ENCODE assay signal across 27 mouse cellular contexts in the genomic region with DNA sequence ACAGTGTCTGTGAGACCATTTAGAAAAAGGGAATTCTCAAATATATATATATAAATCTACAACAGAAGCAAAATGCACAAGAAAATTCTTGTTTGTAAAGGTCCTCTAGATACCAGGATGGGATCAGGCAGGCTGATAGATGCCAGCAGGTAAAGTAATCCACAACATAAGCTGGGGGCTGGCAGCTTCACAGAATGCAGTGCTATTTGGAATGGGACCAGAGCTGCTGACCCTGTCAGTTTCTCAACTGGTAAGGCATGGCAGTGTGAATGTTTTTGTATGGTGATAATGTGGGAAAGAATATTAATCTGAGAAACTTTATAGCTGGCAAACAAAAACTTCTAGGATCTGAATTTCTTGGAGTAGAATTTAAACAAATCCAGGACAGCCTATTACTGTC.
"Had no signal": no experiment of that assay in that cellular context is flagged by ENCODE, and none has a peak within 500 bp of the region (broad histone marks: within the 10 kb centered on the region; RNA-seq: fewer than 3 reads in every experiment).

No protein-coding gene starts in this region.

- H3K9ac ChIP-seq: heart, embryonic 12.5 days; hindbrain, embryonic 12.5 days; hindbrain, embryonic 15.5 days; intestine, embryonic 15.5 days; limb, embryonic 12.5 days; liver, embryonic 13.5 days; liver, embryonic 15.5 days had no signal

- H3K36me3 ChIP-seq: heart, embryonic 10.5 days; heart, embryonic 12.5 days; hindbrain, embryonic 10.5 days; hindbrain, embryonic 12.5 days; hindbrain, embryonic 15.5 days; intestine, embryonic 15.5 days; limb, embryonic 10.5 days; limb, embryonic 12.5 days; liver, embryonic 13.5 days; liver, embryonic 15.5 days had no signal

- H3K4me1 ChIP-seq: heart, embryonic 10.5 days; heart, embryonic 12.5 days; hindbrain, embryonic 10.5 days; hindbrain, embryonic 12.5 days; hindbrain, embryonic 15.5 days; intestine, embryonic 15.5 days; limb, embryonic 10.5 days; limb, embryonic 12.5 days; liver, embryonic 13.5 days; liver, embryonic 15.5 days had no signal

- ATAC-seq: inflammation-experienced regulatory T-cells, adult 6 months; intestine, embryonic 15.5 days; intestine, postnatal 0 days had no signal

- H3K4me2 ChIP-seq: heart, embryonic 12.5 days; hindbrain, embryonic 12.5 days; hindbrain, embryonic 15.5 days; intestine, embryonic 15.5 days; limb, embryonic 12.5 days; liver, embryonic 11.5 days; liver, embryonic 13.5 days; liver, embryonic 15.5 days had no signal

- H3K27ac ChIP-seq: gastrocnemius, adult 2 months; heart, embryonic 10.5 days; hindbrain, embryonic 10.5 days; hindbrain, embryonic 12.5 days; hindbrain, embryonic 15.5 days; intestine, embryonic 15.5 days; layer of hippocampus, adult 2 months; left cerebral cortex, adult 2 months; limb, embryonic 10.5 days; limb, embryonic 12.5 days; liver, embryonic 13.5 days; liver, embryonic 15.5 days had no signal

- H3K4me3 ChIP-seq: gastrocnemius, adult 2 months; heart, embryonic 10.5 days; heart, embryonic 12.5 days; hindbrain, embryonic 10.5 days; hindbrain, embryonic 12.5 days; hindbrain, embryonic 15.5 days; intestine, embryonic 15.5 days; layer of hippocampus, adult 2 months; left cerebral cortex, adult 2 months; limb, embryonic 10.5 days; limb, embryonic 12.5 days; liver, embryonic 13.5 days; liver, embryonic 15.5 days had no signal

- H3K9me3 ChIP-seq: heart, embryonic 10.5 days; heart, embryonic 12.5 days; hindbrain, embryonic 10.5 days; hindbrain, embryonic 12.5 days; hindbrain, embryonic 15.5 days; intestine, embryonic 15.5 days; limb, embryonic 10.5 days; limb, embryonic 12.5 days; liver, embryonic 13.5 days; liver, embryonic 15.5 days had no signal

- H3K27me3 ChIP-seq: heart, embryonic 12.5 days; hindbrain, embryonic 12.5 days; hindbrain, embryonic 15.5 days; intestine, embryonic 15.5 days; limb, embryonic 12.5 days; liver, embryonic 13.5 days; liver, embryonic 15.5 days had no signal

- DNase-seq: gastrocnemius, adult 2 months; gastrocnemius, postnatal 10 days; gastrocnemius, postnatal 25 days; heart, adult 18-20 months; heart, postnatal 10 days; heart, postnatal 4 days; kidney, adult 18-20 months; kidney, adult 8-10 months; kidney, postnatal 10 days; kidney, postnatal 25 days; kidney, postnatal 4 days; liver; liver, embryonic 13.5 days had no signal
